Mouse (Mus musculus) heart, adult 2 months (tissue): ENCODE results near the gene Myt1l.

Experiments
- EP300 ChIP-seq: fragments of 200-500 bp; IDR thresholded peaks from 2 replicates; pipeline ENCODE4 v1.6.1; 2011; ENCODE audit warnings: low read depth, low read length, control low read depth; ENCODE audit not compliant: insufficient read depth
- POLR2A ChIP-seq: fragments of 200-500 bp; IDR thresholded peaks from 2 replicates; pipeline ENCODE4 v1.6.1; 2011; ENCODE audit warnings: mild to moderate bottlenecking, low read depth, low read length, control low read depth; ENCODE audit not compliant: insufficient read depth

- TF ChIP-seq POLR2A, result no peak
- no peak for TF ChIP-seq EP300
These were observed 147.6 kb downstream of the Myt1l start for GRCm38 (mm10) chr12:29675594-29676362.
